In the genomic region with DNA sequence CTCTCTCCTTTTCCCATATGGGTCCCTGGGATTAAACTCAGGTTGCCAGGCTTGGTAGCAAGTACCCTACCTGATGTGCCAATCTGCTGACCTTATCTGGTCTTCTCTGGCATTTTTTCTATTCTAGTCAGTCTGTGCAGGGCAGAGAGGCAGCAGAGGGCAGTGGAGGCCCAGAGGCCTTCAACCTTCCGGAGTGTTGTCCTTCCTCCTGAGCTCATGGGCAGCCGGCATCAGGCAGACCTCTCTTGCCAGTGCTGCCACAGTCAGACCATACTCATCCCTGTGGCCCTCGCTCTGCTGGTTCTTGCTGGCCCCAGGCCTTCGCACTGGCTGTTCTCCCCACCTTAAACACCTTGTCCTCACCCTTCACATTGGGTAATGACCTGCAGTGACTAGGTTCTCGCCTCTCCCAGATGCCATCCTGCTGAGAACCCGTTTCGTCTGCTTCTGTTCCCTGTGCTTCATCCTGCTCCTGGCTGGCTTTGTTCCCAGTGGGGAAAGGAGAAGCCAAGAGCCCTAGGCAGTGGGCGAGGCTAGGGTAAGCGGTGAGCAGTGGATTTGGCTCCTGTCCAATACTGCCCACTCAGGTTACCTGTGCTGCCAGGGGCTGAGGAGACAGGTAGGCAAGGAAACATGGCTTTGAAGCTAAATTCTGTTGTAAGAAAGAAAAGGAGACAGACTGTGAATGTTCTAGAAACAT, we compare ENCODE assay signal across 12 mouse cellular contexts. TPM values are rescaled to one million over a fixed set of nuclear protein-coding genes. Genes with fewer than 3 reads are reported as not detected.
A peak's percentile ranks its signal among the peaks of the same experiment; 100 is the strongest.
DNase-seq lines count a peak whose midpoint lies in the region; ATAC-seq and TF ChIP-seq lines count a peak whose summit lies in the region.
"Had no signal": no experiment of that assay in that cellular context is flagged by ENCODE, and none has a peak within 500 bp of the region (broad histone marks: within the 10 kb centered on the region; RNA-seq: fewer than 3 reads in every experiment).

No protein-coding gene starts in this region.

- ATAC-seq in kidney, embryonic 14.5 days (ENCODE audit: low FRiP score, low TSS enrichment): no peak
- ATAC-seq in Patski: peak; percentile 17
- ATAC-seq in lung, embryonic 16.5 days (ENCODE audit: low read depth): peak; percentile 90
- ATAC-seq in erythroblast, adult 5-6 weeks (replicated peaks; ENCODE audit: low FRiP score, poor library complexity, severe bottlenecking): no peak
- ATAC-seq: forebrain, postnatal 0 days; intestine, embryonic 16.5 days had no signal

- TF ChIP-seq CTCF in Patski (IDR thresholded peaks at IDR 0.05): no peak

- H3K4me1 ChIP-seq in kidney, embryonic 14.5 days (ENCODE audit: control insufficient read depth, insufficient read depth, low read length): no peaks in the 10 kb centered on the region
- H3K4me1 ChIP-seq in lung, embryonic 16.5 days (replicated peaks; ENCODE audit: control insufficient read depth, insufficient read depth, low read length): peaks cover 7% of the 10 kb centered on the region
- H3K4me1 ChIP-seq: liver, embryonic 15.5 days had no signal

- CTCF ChIA-PET in Patski (lab: Charles Lee): interaction anchor here (1.6 kb wide), 1 partner anchor 9 kb away, joined by 3 read pairs; a partner anchor contains a TSS

- WGBS in kidney, embryonic 14.5 days: 74% methylated on average over 9 of the region's 9 CpGs
- 46% methylated on average over 9 of the region's 9 CpGs for WGBS in lung, embryonic 16.5 days

- H3K9ac ChIP-seq in kidney, embryonic 14.5 days (ENCODE audit: low read depth, low read length): no peak overlapping the region
- no peak overlapping the region for H3K9ac ChIP-seq in lung, embryonic 16.5 days (ENCODE audit: low read length)
- H3K9ac ChIP-seq: forebrain, postnatal 0 days; liver, embryonic 15.5 days had no signal

- no peak overlapping the region for H3K4me2 ChIP-seq in kidney, embryonic 14.5 days (replicated peaks; ENCODE audit: low read depth, low read length)
- H3K4me2 ChIP-seq in lung, embryonic 16.5 days (ENCODE audit: low read depth, low read length): no peak overlapping the region
- H3K4me2 ChIP-seq: liver, embryonic 15.5 days had no signal

- no peaks in the 10 kb centered on the region for H3K27me3 ChIP-seq in kidney, embryonic 14.5 days (ENCODE audit: control insufficient read depth, insufficient read depth, low read length)
- no peaks in the 10 kb centered on the region for H3K27me3 ChIP-seq in Patski
- no peaks in the 10 kb centered on the region for H3K27me3 ChIP-seq in lung, embryonic 16.5 days (ENCODE audit: control insufficient read depth, insufficient read depth, low read depth, low read length)

- POLR2A ChIA-PET in Patski (lab: Charles Lee): no interaction called here

- no peaks in the 10 kb centered on the region for H3K36me3 ChIP-seq in kidney, embryonic 14.5 days (ENCODE audit: control insufficient read depth, insufficient read depth, low read length)
- no peaks in the 10 kb centered on the region for H3K36me3 ChIP-seq in lung, embryonic 16.5 days (ENCODE audit: control insufficient read depth, insufficient read depth, low read length)
- H3K36me3 ChIP-seq: liver, embryonic 15.5 days had no signal

- in situ Hi-C loops in Patski (cut with MboI; ENCODE audit: low pct_unique_long_range_greater_than_20kb): no loop called here

- no peaks in the 10 kb centered on the region for H3K9me3 ChIP-seq in kidney, embryonic 14.5 days (ENCODE audit: control insufficient read depth, low read length)
- H3K9me3 ChIP-seq in lung, embryonic 16.5 days (ENCODE audit: control insufficient read depth, low read length): no peaks in the 10 kb centered on the region
- H3K9me3 ChIP-seq: liver, embryonic 15.5 days had no signal

- H3K4me3 ChIP-seq in kidney, embryonic 14.5 days (ENCODE audit: low read length): no peak overlapping the region
- no peak overlapping the region for H3K4me3 ChIP-seq in lung, embryonic 16.5 days (ENCODE audit: low read length)
- H3K4me3 ChIP-seq: liver, embryonic 15.5 days had no signal

- H3K27ac ChIP-seq in kidney, embryonic 14.5 days (ENCODE audit: low read depth, low read length): no peak overlapping the region
- peak overlapping the region; percentile 35 for H3K27ac ChIP-seq in lung, embryonic 16.5 days (ENCODE audit: low read length)
- H3K27ac ChIP-seq: liver, embryonic 15.5 days had no signal

- DNase-seq in kidney, adult 11 months: peak; percentile 50
- no peak for DNase-seq in Patski (ENCODE audit: low read depth, low spot score)
- DNase-seq in gonadal fat pad, adult 2 months (ENCODE audit: low read depth): peak; percentile 92
- DNase-seq in spleen, postnatal 10 days (ENCODE audit: low spot score in 2 of 2): no peak
- DNase-seq: embryo, embryonic 11 days; forebrain, postnatal 0 days; thymus, adult 2 months had no signal

RNA-seq across cellular contexts. Expression of a gene that starts 10.1 kb away (rescaled TPM):
- polyA plus RNA-seq in kidney, embryonic 14.5 days (2014; fragmentation: Nextera tagmentation; extraction: Ambion mirVana): 31.1 and 51.5 TPM in 2 replicates
- 73.4 TPM for polyA plus RNA-seq in Patski (2021)
- 34.0 and 37.7 TPM in 2 replicates for polyA plus RNA-seq in gonadal fat pad, adult 2 months (2012; rRNA removed)
- 16.4 and 25.9 TPM in 2 replicates for polyA plus RNA-seq in lung, embryonic 16.5 days (2015; fragmentation: Nextera tagmentation; extraction: Ambion mirVana)
- total RNA-seq in erythroblast, adult 5-6 weeks (2015; ENCODE audit: low replicate concordance): 21.3 and 40.3 TPM in 2 replicates
- total RNA-seq in erythroblast, adult 5-6 weeks (2017; ENCODE audit: low replicate concordance): 19.7 and 31.7 TPM in 2 replicates

RNA-seq across cellular contexts. Expression of a gene that starts 18.7 kb away (rescaled TPM):
- 10.9 and 15.2 TPM in 2 replicates for polyA plus RNA-seq in kidney, embryonic 14.5 days (2014; fragmentation: Nextera tagmentation; extraction: Ambion mirVana)
- polyA plus RNA-seq in Patski (2021): 7.7 TPM
- polyA plus RNA-seq in gonadal fat pad, adult 2 months (2012; rRNA removed): 10.6 TPM in 2 replicates
- polyA plus RNA-seq in lung, embryonic 16.5 days (2015; fragmentation: Nextera tagmentation; extraction: Ambion mirVana): 11.5 and 12.7 TPM in 2 replicates
- 0.96 and 4.2 TPM in 2 replicates for total RNA-seq in erythroblast, adult 5-6 weeks (2015; ENCODE audit: low replicate concordance)
- total RNA-seq in erythroblast, adult 5-6 weeks (2017; ENCODE audit: low replicate concordance): 2.4 and 2.8 TPM in 2 replicates

Comparison
In these comparisons a context has a peak if more than half of its experiments do, and no peak if none do; other contexts are left out.
1. DNase-seq: peak in kidney, adult 11 months (single experiment) and gonadal fat pad, adult 2 months (single experiment); none in Patski (single experiment) and spleen, postnatal 10 days (0 of 2).
2. ATAC-seq: peak in Patski (single experiment) and lung, embryonic 16.5 days (single experiment); none in kidney, embryonic 14.5 days (single experiment) and erythroblast, adult 5-6 weeks (single experiment).